Mouse (Mus musculus): ENCODE measurements at regions not wholly inside any gene's neighbourhood (a gene's known extent, or its start where the extent isn't known, plus 50 kb on each side); places are given as distances from the start of the nearest gene placed in this dataset.
"Not testable (repeated sequence)": the region's sequence is repeated elsewhere in the genome, so short reads cannot be mapped to it uniquely, and the experiment has no call there.

GRCm38 (mm10) chr4:44424831-44425704 is 124.4 kb downstream of the Melk start:
- H3K4me1 ChIP-seq (ENCODE audit: control insufficient read depth, insufficient read depth, low read length): peaks cover 5% of the 10 kb centered on the region; the same call in 1 of the 2 replicates
- H3K27me3 ChIP-seq (ENCODE audit: control insufficient read depth, insufficient read depth, low read length): peaks cover 13% of the 10 kb centered on the region
- peak overlapping the region; percentile 92 for H3K4me2 ChIP-seq (ENCODE audit: low read depth)
- no peaks in the 10 kb centered on the region for H3K9me3 ChIP-seq (ENCODE audit: control insufficient read depth, low read length)
- H3K4me3 ChIP-seq (ENCODE audit: low read depth, low read length): peak overlapping the region; percentile 45
- ATAC-seq (ENCODE audit: insufficient read depth, low FRiP score, low TSS enrichment) (peak; percentile 48; the same call in 1 of the 2 replicates), DNase-seq (ENCODE audit: low spot score) (peak; percentile 71)
- peak overlapping the region; percentile 70; the same call in 1 of the 2 replicates for H3K27ac ChIP-seq (ENCODE audit: low read depth, low read length)
- under 1% methylated on average over 56 of the region's 56 CpGs for WGBS
- no peaks in the 10 kb centered on the region for H3K36me3 ChIP-seq (ENCODE audit: control insufficient read depth, insufficient read depth, low read length)
- peak overlapping the region; percentile 47 for H3K9ac ChIP-seq (ENCODE audit: low read length)

DNA sequence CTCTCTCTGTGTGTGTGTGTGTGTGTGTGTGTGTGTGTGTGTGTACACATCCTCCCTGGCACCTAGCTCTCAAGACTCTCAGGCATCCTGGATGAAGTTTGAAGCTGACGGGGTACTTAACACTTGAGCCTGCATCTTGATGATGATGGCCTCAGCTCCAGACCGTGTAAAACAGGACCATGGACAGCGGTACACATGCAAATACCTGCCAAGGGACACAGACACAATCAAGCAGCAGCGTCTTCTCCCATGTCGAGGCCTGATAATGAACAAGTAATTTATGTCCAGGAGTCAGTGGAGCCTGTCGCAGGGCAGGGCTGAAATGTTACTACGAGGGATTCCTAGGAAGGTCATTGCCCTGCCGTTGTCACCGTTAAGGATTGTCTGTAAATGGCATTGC is 133.9 kb downstream of the Melk start:
- no peaks in the 10 kb centered on the region for H3K27me3 ChIP-seq (ENCODE audit: control insufficient read depth, insufficient read depth, low read length)
- no peak overlapping the region for H3K27ac ChIP-seq (ENCODE audit: low read depth, low read length)
- no peak overlapping the region for H3K9ac ChIP-seq (ENCODE audit: low read length)
- no peak overlapping the region for H3K4me3 ChIP-seq (ENCODE audit: low read depth, low read length)
- H3K4me1 ChIP-seq (ENCODE audit: control insufficient read depth, insufficient read depth, low read length): no peaks in the 10 kb centered on the region
- H3K4me2 ChIP-seq (ENCODE audit: low read depth): no peak overlapping the region
- no peaks in the 10 kb centered on the region for H3K36me3 ChIP-seq (ENCODE audit: control insufficient read depth, insufficient read depth, low read length)
- H3K9me3 ChIP-seq (ENCODE audit: control insufficient read depth, low read length): no peaks in the 10 kb centered on the region
- DNase-seq (ENCODE audit: low spot score): no peak
- WGBS: 34% methylated on average over 9 of the region's 9 CpGs
- ATAC-seq (ENCODE audit: insufficient read depth, low FRiP score, low TSS enrichment): no peak

GRCm38 (mm10) chr4:44445511-44445910 is 144.8 kb downstream of the Melk start:
- Histone ChIP-seq H3K9ac (ENCODE audit: low read length) (no peak overlapping the region), H3K9me3 (ENCODE audit: control insufficient read depth, low read length) (no peaks in the 10 kb centered on the region), H3K36me3 (ENCODE audit: control insufficient read depth, insufficient read depth, low read length) (no peaks in the 10 kb centered on the region), H3K4me2 (ENCODE audit: low read depth) (no peak overlapping the region), H3K27me3 (ENCODE audit: control insufficient read depth, insufficient read depth, low read length) (no peaks in the 10 kb centered on the region), H3K4me3 (ENCODE audit: low read depth, low read length) (no peak overlapping the region), H3K27ac (ENCODE audit: low read depth, low read length) (no peak overlapping the region), H3K4me1 (ENCODE audit: control insufficient read depth, insufficient read depth, low read length) (no peaks in the 10 kb centered on the region)
- DNase-seq (ENCODE audit: low spot score) (no peak), ATAC-seq (ENCODE audit: insufficient read depth, low FRiP score, low TSS enrichment) (no peak)
- whole genome bisulfite sequencing: 38% methylated on average over 4 of the region's 4 CpGs

DNA sequence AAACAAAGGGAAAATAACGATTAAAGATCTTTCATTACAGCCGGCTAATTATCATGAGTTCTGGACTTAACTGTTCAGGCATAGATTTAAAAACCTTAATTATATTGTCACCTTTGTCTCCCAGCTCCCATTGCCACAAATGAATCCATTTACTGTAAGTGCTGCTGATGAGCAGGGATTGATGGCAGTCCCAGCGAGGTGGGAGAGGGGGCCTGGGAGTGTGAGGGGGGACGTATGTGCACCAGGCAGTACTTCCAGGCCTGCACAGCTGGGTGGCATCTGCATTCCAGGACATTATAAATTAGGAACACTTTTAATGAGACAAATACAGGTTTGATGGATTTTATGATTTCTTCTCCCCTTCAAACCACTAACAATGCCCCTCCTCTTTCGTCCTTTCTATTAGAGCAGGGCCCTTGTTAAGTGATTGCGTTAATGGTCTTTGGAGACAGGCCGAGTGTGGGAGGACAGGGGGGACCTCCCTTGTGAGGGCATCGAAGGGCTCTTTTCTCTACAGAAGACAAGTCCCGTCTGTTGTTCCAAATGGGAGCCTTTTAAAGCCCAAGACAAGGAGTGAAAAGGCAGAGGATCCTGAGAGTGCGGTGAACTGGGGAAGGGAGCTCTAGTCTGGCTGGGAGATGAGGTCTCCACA is 150.3 kb downstream of the Melk start:
- Histone ChIP-seq H3K9me3 (ENCODE audit: control insufficient read depth, low read length) (no peaks in the 10 kb centered on the region), H3K36me3 (ENCODE audit: control insufficient read depth, insufficient read depth, low read length) (no peaks in the 10 kb centered on the region), H3K27me3 (ENCODE audit: control insufficient read depth, insufficient read depth, low read length) (no peaks in the 10 kb centered on the region), H3K4me1 (ENCODE audit: control insufficient read depth, insufficient read depth, low read length) (no peaks in the 10 kb centered on the region), H3K27ac (ENCODE audit: low read depth, low read length) (no peak overlapping the region), H3K4me3 (ENCODE audit: low read depth, low read length) (no peak overlapping the region), H3K4me2 (ENCODE audit: low read depth) (no peak overlapping the region), H3K9ac (ENCODE audit: low read length) (no peak overlapping the region)
- 42% methylated on average over 10 of the region's 10 CpGs for WGBS
- ATAC-seq (ENCODE audit: insufficient read depth, low FRiP score, low TSS enrichment) (no peak), DNase-seq (ENCODE audit: low spot score) (no peak)

DNA sequence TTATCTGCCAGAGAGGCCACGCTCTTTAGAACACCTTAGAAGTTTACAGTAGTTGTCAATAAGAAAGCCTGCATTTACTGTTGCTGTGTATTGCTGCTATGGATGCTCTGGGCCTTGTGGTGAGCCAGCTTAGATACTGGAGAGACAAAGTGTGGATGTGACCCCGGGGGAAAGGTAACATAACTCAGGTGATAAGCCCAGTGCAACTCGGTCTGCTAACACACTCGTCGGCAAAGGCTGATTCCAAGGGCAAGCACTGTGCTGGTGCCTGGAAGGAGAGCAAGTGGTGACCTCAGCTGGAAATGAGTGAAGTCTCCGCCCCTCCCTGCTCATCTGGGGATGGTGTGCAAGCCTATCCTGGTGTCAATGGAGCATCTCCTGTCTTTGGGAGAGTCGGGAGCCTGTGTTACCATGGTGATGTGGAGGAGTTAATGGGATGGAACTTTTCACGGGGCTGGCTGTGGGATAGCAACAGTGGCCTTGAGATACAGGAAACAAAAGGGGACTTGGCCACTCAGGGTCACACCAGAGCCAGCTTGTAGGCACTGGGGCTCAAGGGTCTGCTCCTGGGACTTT is 151.5 kb downstream of the Melk start:
- Histone ChIP-seq H3K9ac (ENCODE audit: low read length) (no peak overlapping the region), H3K4me2 (ENCODE audit: low read depth) (no peak overlapping the region), H3K9me3 (ENCODE audit: control insufficient read depth, low read length) (no peaks in the 10 kb centered on the region), H3K4me3 (ENCODE audit: low read depth, low read length) (no peak overlapping the region), H3K4me1 (ENCODE audit: control insufficient read depth, insufficient read depth, low read length) (no peaks in the 10 kb centered on the region), H3K36me3 (ENCODE audit: control insufficient read depth, insufficient read depth, low read length) (no peaks in the 10 kb centered on the region), H3K27me3 (ENCODE audit: control insufficient read depth, insufficient read depth, low read length) (no peaks in the 10 kb centered on the region), H3K27ac (ENCODE audit: low read depth, low read length) (no peak overlapping the region)
- DNase-seq (ENCODE audit: low spot score) (peak; percentile 45), ATAC-seq (ENCODE audit: insufficient read depth, low FRiP score, low TSS enrichment) (peak; percentile 48; the same call in 1 of the 2 replicates)
- WGBS: 49% methylated on average over 8 of the region's 8 CpGs

DNA sequence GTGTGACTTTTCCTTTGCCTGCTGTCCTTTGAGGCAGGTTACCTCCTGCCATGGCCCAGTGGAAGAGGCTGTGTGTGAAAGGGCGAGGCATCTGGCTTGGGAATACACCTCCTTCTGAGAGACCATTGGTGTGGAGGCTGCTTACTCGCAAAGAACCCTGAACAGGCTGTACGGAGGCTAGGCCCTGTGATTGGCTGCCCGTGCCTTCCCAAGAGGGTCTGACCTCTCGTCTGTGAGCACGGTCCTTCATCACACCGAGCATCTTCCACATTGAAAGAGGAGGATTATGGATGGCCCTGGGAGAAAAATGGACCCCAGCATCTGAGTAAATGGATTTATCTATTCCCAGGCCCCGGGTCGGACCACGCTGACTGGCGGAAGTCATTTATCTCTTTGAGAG is 152.9 kb downstream of the Melk start:
- 77% methylated on average over 11 of the region's 11 CpGs for WGBS
- Histone ChIP-seq H3K4me3 (ENCODE audit: low read depth, low read length) (no peak overlapping the region), H3K4me1 (ENCODE audit: control insufficient read depth, insufficient read depth, low read length) (no peaks in the 10 kb centered on the region), H3K27me3 (ENCODE audit: control insufficient read depth, insufficient read depth, low read length) (no peaks in the 10 kb centered on the region), H3K9me3 (ENCODE audit: control insufficient read depth, low read length) (no peaks in the 10 kb centered on the region), H3K27ac (ENCODE audit: low read depth, low read length) (no peak overlapping the region), H3K4me2 (ENCODE audit: low read depth) (no peak overlapping the region), H3K9ac (ENCODE audit: low read length) (no peak overlapping the region), H3K36me3 (ENCODE audit: control insufficient read depth, insufficient read depth, low read length) (no peaks in the 10 kb centered on the region)
- DNase-seq (ENCODE audit: low spot score) (no peak), ATAC-seq (ENCODE audit: insufficient read depth, low FRiP score, low TSS enrichment) (no peak)

DNA sequence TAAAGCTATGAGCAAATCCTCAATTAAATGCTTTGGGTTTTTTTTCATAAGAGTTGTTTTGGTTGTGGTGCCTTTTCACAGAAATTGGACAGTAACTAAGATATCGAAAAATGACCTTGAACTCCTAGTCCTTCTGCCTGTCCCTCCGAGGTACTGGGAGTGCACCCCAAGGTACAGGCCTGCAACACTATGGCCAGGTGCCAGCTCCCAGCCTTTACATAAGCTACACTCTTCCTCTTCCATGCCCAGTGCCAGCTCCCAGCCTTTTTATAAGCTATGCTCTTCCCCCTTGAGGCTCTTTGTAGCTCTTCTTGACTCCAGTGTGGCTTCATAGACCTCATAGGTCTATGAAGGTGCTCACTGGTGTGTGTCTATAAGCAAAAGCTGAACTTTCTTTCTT is 155.2 kb downstream of the Melk start:
- Histone ChIP-seq H3K27me3 (ENCODE audit: control insufficient read depth, insufficient read depth, low read length) (no peaks in the 10 kb centered on the region), H3K27ac (ENCODE audit: low read depth, low read length) (no peak overlapping the region), H3K4me1 (ENCODE audit: control insufficient read depth, insufficient read depth, low read length) (no peaks in the 10 kb centered on the region), H3K9me3 (ENCODE audit: control insufficient read depth, low read length) (no peaks in the 10 kb centered on the region), H3K4me3 (ENCODE audit: low read depth, low read length) (no peak overlapping the region), H3K9ac (ENCODE audit: low read length) (no peak overlapping the region), H3K4me2 (ENCODE audit: low read depth) (no peak overlapping the region), H3K36me3 (ENCODE audit: control insufficient read depth, insufficient read depth, low read length) (no peaks in the 10 kb centered on the region)
- ATAC-seq (ENCODE audit: insufficient read depth, low FRiP score, low TSS enrichment): no peak
- WGBS: 89% methylated on average over 2 of the region's 2 CpGs
- DNase-seq (ENCODE audit: low spot score): no peak

GRCm38 (mm10) chr4:44473511-44473910 is 172.8 kb downstream of the Melk start:
- WGBS: 92% methylated on average over 21 of the region's 21 CpGs
- ATAC-seq (ENCODE audit: insufficient read depth, low FRiP score, low TSS enrichment); H3K4me1 ChIP-seq (ENCODE audit: control insufficient read depth, insufficient read depth, low read length): not testable (repeated sequence)

More at GRCm38 (mm10) chr4:44473511-44473910, 172.8 kb downstream of the Melk start:
- H3K9me3 ChIP-seq (ENCODE audit: control insufficient read depth, low read length); H3K27me3 ChIP-seq (ENCODE audit: control insufficient read depth, insufficient read depth, low read length); H3K4me2 ChIP-seq (ENCODE audit: low read depth); DNase-seq (ENCODE audit: low spot score); H3K27ac ChIP-seq (ENCODE audit: low read depth, low read length); H3K36me3 ChIP-seq (ENCODE audit: control insufficient read depth, insufficient read depth, low read length); H3K9ac ChIP-seq (ENCODE audit: low read length); H3K4me3 ChIP-seq (ENCODE audit: low read depth, low read length): not testable (repeated sequence)
